Mouse (Mus musculus): ENCODE data around the gene Wdtc1. TPM values are rescaled to one million over a fixed set of nuclear protein-coding genes. Genes with fewer than 3 reads are reported as not detected.

Gene Wdtc1
- polyA plus RNA-seq, 1 experiment from 2014 or later: 33.8 TPM

GRCm38 (mm10) chr4:133266248-133266880, 86.9 kb downstream of the Wdtc1 start:
- in situ Hi-C loops (cut with MboI; ENCODE audit: low pct_unique_long_range_greater_than_20kb): no loop called here
- DNase-seq (ENCODE audit: low read depth, low spot score) (no peak), ATAC-seq (no peak)
- POLR2A ChIA-PET: no interaction called here
- CTCF ChIA-PET: no interaction called here
- no peak for TF ChIP-seq CTCF (IDR thresholded peaks at IDR 0.05)
- no peaks in the 10 kb centered on the region for H3K27me3 ChIP-seq

- POLR2A ChIA-PET: no interaction called here
- CTCF ChIA-PET: no interaction called here
- ATAC-seq (no peak), DNase-seq (ENCODE audit: low read depth, low spot score) (no peak)
- in situ Hi-C loops (cut with MboI; ENCODE audit: low pct_unique_long_range_greater_than_20kb): no loop called here
- no peaks in the 10 kb centered on the region for H3K27me3 ChIP-seq
- no peak for TF ChIP-seq CTCF (IDR thresholded peaks at IDR 0.05)
These were observed 87.5 kb downstream of the Wdtc1 start for GRCm38 (mm10) chr4:133265759-133266158.

- no peak for TF ChIP-seq CTCF (IDR thresholded peaks at IDR 0.05)
- DNase-seq (ENCODE audit: low read depth, low spot score): no peak
These were observed 88.0 kb downstream of the Wdtc1 start for GRCm38 (mm10) chr4:133265297-133265696.

GRCm38 (mm10) chr4:133264559-133264958, 88.7 kb downstream of the Wdtc1 start:
- ATAC-seq (no peak), DNase-seq (ENCODE audit: low read depth, low spot score) (no peak)
- POLR2A ChIA-PET: interaction anchor here (0.6 kb wide), 1 partner anchor 103 kb away, joined by 3 read pairs; no protein-coding TSS in a partner anchor
- H3K27me3 ChIP-seq: no peaks in the 10 kb centered on the region
- CTCF ChIA-PET: interaction anchor here (1.3 kb wide), 1 partner anchor 13 kb away, joined by 3 read pairs; no protein-coding TSS in a partner anchor
- in situ Hi-C loops (cut with MboI; ENCODE audit: low pct_unique_long_range_greater_than_20kb): no loop called here
- no peak for TF ChIP-seq CTCF (IDR thresholded peaks at IDR 0.05)

More at GRCm38 (mm10) chr4:133265297-133265696, 88.0 kb downstream of the Wdtc1 start:
- no peaks in the 10 kb centered on the region for H3K27me3 ChIP-seq
- in situ Hi-C loops (cut with MboI; ENCODE audit: low pct_unique_long_range_greater_than_20kb): no loop called here
- POLR2A ChIA-PET: interaction anchor here (0.6 kb wide), 1 partner anchor 104 kb away, joined by 3 read pairs; no protein-coding TSS in a partner anchor
- no peak for ATAC-seq
- CTCF ChIA-PET: interaction anchor here (1.3 kb wide), 1 partner anchor 14 kb away, joined by 3 read pairs; no protein-coding TSS in a partner anchor

GRCm38 (mm10) chr4:133263756-133264155, 89.5 kb downstream of the Wdtc1 start:
- no peak for TF ChIP-seq CTCF (IDR thresholded peaks at IDR 0.05)
- H3K27me3 ChIP-seq: no peaks in the 10 kb centered on the region
- CTCF ChIA-PET: interaction anchor here (1.3 kb wide), 1 partner anchor 12 kb away, joined by 3 read pairs; no protein-coding TSS in a partner anchor
- no peak for DNase-seq (ENCODE audit: low read depth, low spot score)
- ATAC-seq: no peak
- in situ Hi-C loops (cut with MboI; ENCODE audit: low pct_unique_long_range_greater_than_20kb): no loop called here
- POLR2A ChIA-PET: interaction anchor here (1.2 kb wide), 1 partner anchor 9 kb away, joined by 3 read pairs; no protein-coding TSS in a partner anchor

- no peak for DNase-seq (ENCODE audit: low read depth, low spot score)
- no peaks in the 10 kb centered on the region for H3K27me3 ChIP-seq
- no peak for TF ChIP-seq CTCF (IDR thresholded peaks at IDR 0.05)
- CTCF ChIA-PET: no interaction called here
- in situ Hi-C loops (cut with MboI; ENCODE audit: low pct_unique_long_range_greater_than_20kb): no loop called here
- POLR2A ChIA-PET: interaction anchor here (1.2 kb wide), 1 partner anchor 8 kb away, joined by 3 read pairs; no protein-coding TSS in a partner anchor
- no peak for ATAC-seq
These were observed 90.4 kb downstream of the Wdtc1 start, which contains the start of gene Sytl1 for GRCm38 (mm10) chr4:133262882-133263281. Gene Sytl1 (minus strand): TSS chr4:133263113.

- DNase-seq (ENCODE audit: low read depth, low spot score): no peak
- CTCF ChIA-PET: no interaction called here
- ATAC-seq: no peak
- H3K27me3 ChIP-seq: no peaks in the 10 kb centered on the region
- TF ChIP-seq CTCF (IDR thresholded peaks at IDR 0.05): no peak
- POLR2A ChIA-PET: no interaction called here
- in situ Hi-C loops (cut with MboI; ENCODE audit: low pct_unique_long_range_greater_than_20kb): no loop called here
These were observed 90.9 kb downstream of the Wdtc1 start for GRCm38 (mm10) chr4:133262375-133262765.

GRCm38 (mm10) chr4:133261641-133262374, 91.5 kb downstream of the Wdtc1 start:
- ChIA-PET CTCF (interaction anchor here (2.7 kb wide), 1 partner anchor 11 kb away, joined by 12 read pairs; no protein-coding TSS in a partner anchor), POLR2A (no interaction called here)
- in situ Hi-C loops (cut with MboI; ENCODE audit: low pct_unique_long_range_greater_than_20kb): no loop called here
- ATAC-seq (no peak), DNase-seq (ENCODE audit: low read depth, low spot score) (no peak)
- no peaks in the 10 kb centered on the region for H3K27me3 ChIP-seq
- no peak for TF ChIP-seq CTCF (IDR thresholded peaks at IDR 0.05)

- CTCF ChIA-PET: no interaction called here
- POLR2A ChIA-PET: interaction anchor here (0.6 kb wide), 1 partner anchor 96 kb away, joined by 4 read pairs; no protein-coding TSS in a partner anchor
- TF ChIP-seq CTCF (IDR thresholded peaks at IDR 0.05): no peak
- in situ Hi-C loops (cut with MboI; ENCODE audit: low pct_unique_long_range_greater_than_20kb): no loop called here
- H3K27me3 ChIP-seq: no peaks in the 10 kb centered on the region
- DNase-seq (ENCODE audit: low read depth, low spot score) (no peak), ATAC-seq (no peak)
These were observed 95.4 kb downstream of the Wdtc1 start for GRCm38 (mm10) chr4:133257798-133258408.

GRCm38 (mm10) chr4:133257230-133257629, 96.1 kb downstream of the Wdtc1 start:
- CTCF ChIA-PET: interaction anchor here (1.1 to 1.8 kb wide), 2 partner anchors 16 to 40 kb away, joined by 3 read pairs; no protein-coding TSS in a partner anchor

More at GRCm38 (mm10) chr4:133257230-133257629, 96.1 kb downstream of the Wdtc1 start:
- H3K27me3 ChIP-seq: no peaks in the 10 kb centered on the region
- DNase-seq (ENCODE audit: low read depth, low spot score) (no peak), ATAC-seq (no peak)
- POLR2A ChIA-PET: interaction anchor here (0.6 kb wide), 1 partner anchor 96 kb away, joined by 4 read pairs; no protein-coding TSS in a partner anchor
- TF ChIP-seq CTCF (IDR thresholded peaks at IDR 0.05): no peak
- in situ Hi-C loops (cut with MboI; ENCODE audit: low pct_unique_long_range_greater_than_20kb): no loop called here

Measured in Patski (cell line).